Mouse (Mus musculus) left cerebral cortex, postnatal 10 days (tissue): ENCODE data around the gene Arih2. TPM values are rescaled to one million over a fixed set of nuclear protein-coding genes. Genes with fewer than 3 reads are reported as not detected.

Source experiments
- DNase-seq, 2 experiments: peaks; one replicate each; pipeline ENCODE4 v3.0.0; 2021 to 2022; ENCODE audit warnings: low spot score in 2 of 2, mixed read lengths in 1 of 2; ENCODE audit errors: extremely low spot score in 1 of 2
- intact Hi-C: fragments of 180-260 bp; cut with DNase I; formaldehyde crosslinking; loops from one replicate; pipeline ENCODE4 v1.15.1; 2025
- microRNA-seq: library from miRNA; unstranded; fragments of <30 nt; microRNA quantifications from one replicate; pipeline ENCODE4 v1.2.0, GENCODE M21; 2022
- total RNA-seq, 2 experiments: library from RNA; stranded (reverse); gene quantifications; 2 replicates each; pipeline ENCODE4 v1.2.3; 2021

Gene Arih2
- total RNA-seq, 2 experiments from 2014 or later: 46.7 to 48.8 TPM

DNA sequence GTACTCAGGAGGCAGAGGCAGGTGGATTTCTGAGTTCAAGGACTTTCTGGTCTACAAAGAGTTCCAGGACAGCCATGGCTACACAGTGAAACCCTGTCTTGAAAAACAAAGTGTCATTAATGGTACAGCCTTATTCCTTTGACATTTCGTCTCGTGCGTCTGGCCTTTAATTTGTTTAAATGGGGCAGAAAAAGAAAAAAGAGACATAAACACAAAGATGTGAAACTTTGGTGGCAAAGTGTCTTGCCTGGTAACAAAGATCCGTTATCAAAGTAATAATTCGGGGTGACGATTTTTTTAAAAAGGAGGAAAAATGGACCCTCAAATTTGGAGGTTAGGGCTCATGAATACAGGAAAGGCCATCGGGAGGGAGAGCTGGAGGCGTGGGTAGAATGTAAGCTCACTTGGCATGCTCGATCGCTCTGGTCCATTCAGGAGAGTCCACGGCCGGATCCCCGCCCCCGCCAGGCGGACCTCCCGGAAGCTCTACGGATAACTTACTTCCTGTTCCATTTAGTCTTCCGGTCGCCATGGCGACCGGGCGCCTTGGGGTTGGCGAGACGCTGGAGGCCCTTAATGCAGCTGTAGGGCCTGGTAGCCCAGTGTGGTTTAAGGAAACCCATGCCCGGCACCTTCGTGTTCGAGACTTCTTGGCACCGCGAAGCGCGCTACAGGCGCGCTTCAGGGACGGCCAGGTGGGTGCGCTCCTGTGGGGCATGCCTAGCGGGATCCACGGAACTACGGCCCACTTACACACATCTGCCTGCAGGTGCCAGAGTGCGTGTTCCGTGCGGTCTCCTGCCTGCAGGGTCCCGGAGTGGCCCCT is 79.6 kb downstream of the Arih2 start, which contains the start of gene Dalrd3:
Dalrd3 (plus strand) TSS at position 506 of the 826 bp plus-strand sequence.
- intact Hi-C loops: no loop called here
- peak; percentile 90 to 93 for DNase-seq

DNA sequence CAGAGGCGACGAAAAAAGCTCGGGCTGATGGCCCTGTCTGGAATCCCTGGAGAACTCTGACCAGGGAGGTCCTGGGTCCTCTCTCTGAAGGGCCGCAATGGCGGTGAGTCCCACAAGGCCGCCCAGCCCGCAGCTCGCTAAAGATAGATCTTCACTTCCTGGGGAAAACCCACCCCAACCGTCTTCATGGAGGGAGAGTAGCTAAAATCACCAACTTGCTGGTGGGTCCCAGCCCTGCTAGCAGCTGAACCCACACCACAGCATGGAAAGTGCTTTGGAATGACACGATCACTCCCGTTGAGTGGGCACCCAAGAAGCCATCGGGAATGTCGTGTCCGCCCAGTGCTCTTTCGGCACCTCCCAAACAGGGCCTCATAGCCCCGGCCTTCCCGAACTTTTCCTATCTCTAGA is 80.7 kb downstream of the Arih2 start:
- DNase-seq: no peak
- intact Hi-C loops: no loop called here

DNA sequence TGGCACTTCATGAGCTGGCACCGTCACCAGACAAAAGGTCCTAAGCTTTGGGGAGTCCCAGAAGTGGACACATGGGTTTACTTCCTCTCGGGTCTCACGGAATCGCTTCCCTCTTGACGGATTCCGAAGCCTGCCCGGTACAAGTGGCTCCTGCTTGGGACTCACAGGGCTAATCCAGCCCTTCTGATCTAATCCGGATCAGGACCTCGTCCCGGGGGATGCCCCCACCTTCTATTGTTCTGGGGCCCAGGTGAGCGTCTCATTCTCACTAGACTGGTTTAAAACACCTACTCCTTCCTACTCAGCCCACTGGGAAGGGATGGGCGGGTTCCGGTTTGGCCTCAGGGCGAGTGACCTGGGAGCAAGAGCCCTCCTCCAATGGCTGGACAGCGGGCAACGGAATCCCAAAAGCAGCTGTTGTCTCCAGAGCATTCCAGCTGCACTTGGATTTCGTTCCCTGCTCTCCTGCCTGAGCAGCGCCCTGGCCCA is 81.2 kb downstream of the Arih2 start:
- no peak for DNase-seq
- intact Hi-C loops: no loop called here

DNA sequence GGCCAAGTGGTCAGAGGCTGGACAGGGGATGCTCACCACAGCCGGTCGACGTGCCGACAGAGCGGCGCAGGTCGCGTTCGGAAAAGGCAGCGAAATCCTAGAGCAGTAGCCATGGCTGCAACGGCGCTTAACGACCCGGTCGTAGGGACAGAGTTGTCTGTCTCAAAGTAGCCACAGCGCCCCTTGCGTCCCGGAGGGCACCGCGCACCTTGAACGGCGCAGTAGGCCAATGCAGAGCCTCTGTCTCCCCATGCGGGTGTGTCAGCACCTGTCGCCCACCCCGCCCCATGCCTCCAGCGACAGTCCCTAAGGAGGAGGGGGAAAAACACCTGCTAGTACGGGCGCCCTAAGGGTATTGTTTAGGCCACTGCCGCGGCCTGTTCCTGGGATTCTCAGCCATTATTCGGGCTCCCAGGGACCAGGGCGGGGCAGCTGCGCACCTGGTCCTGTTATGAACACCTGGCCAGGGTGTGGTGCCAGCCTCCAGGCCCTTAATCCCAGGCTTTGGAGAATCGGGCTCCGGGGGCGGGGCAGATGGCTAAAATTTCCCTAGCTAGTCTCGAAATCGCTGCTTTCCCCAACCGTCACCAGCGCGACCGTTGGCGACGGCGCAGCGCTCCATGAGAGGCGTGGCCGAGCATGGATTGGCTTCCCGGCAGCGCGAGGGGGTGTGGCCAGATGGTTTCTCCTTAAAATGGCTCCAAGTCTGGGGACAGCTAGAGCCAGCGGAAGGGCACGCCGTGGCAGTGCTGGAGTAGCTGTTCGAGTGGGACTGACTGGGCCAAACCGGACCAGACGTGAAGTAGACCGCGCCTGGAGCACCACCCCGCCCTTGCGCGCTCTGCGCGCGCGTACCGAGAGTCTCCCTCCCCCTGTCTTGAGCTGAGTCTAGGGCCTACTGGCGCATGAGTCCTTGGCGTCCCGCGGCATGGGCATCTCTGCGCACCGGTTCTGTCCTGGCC is 82.1 kb downstream of the Arih2 start, which contains the start of gene Ndufaf3:
Ndufaf3 (minus strand) TSS at position 620 of the 962 bp plus-strand sequence.
- intact Hi-C loops: no loop called here
- DNase-seq: peak; percentile 94 to 98

DNA sequence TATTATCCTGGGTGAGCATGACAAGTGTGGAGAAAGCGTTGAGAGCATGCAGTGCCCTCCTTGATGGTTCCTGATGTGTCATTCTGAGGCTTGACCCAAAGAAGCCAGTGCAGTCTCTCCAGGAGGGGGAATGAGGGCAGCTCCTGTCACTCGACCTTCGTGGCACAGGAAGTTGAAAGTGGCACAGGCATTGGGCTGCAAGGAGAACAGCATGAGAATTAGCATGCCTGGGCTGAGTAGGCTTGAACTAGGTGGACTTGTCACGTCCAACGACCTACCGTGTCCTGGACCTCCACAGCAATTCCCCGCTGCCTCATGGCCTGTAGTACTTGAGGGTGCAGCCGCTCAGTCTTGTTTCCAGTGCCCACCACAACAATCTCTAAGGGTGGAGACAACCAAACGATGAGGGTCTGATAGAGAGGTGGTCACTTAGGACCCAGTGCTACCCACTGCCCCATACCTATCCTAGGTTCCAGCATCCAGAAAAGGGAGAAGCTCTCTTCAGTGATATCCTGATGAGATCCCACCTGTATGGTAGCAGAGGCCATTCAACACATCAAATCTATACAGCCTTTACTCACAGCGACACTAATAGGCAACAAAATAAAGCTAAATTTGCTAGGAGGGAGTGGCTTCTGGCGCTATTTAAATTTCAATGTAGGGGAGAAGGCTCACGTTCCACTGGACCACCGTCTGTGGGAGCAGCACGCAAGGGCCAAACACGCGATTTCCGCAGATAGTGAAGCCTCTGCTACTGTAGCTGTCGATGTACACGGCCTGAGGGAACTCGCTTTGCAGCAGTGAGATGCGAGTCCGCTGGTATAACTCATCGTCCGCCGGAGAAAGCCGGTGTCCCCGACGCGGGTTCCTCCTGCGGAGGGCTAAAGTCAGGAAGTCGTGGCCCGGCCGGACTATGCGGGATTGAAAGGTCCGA is 83.0 kb downstream of the Arih2 start:
- intact Hi-C loops: no loop called here
- no peak for DNase-seq

DNA sequence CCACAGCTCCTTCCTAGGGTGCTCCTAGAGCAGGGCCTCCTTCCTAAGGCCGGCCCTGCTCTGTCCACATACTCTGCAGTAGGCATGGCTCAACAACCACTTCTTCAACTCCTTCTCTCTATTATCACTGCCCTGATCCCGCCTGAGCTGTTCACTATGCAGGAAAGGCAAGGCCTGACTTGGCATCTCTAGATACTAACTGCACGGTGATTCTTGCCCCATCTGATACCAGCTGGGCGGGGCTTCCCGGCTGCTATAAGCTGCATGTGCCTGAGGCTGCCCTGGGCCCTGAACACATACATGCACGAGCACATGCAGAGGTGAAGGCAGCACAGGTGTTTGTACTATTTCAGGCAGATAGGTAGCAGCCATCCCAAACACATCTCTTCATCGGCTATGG is 85.1 kb downstream of the Arih2 start:
- DNase-seq: no peak
- intact Hi-C loops: no loop called here

DNA sequence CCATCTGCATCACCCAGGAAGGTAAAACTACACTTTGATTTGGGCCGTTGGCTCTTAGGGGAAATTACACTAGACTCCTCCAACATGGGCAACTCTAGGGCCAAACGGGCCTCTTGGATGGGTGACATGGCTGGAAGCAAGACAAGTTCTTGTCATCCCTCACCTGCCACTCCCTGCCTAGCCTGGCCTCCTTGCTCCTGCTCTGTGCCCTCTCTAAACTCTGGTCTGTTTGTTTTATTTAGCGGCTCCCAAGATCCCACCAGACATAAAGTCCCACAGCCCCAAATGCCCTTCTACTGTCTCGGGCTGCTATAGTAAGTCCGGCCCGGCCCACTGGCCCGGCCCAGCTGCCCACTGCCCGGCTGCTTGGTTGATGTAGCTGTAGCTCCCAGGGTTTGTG is 85.5 kb downstream of the Arih2 start:
- intact Hi-C loops: no loop called here
- no peak for DNase-seq

DNA sequence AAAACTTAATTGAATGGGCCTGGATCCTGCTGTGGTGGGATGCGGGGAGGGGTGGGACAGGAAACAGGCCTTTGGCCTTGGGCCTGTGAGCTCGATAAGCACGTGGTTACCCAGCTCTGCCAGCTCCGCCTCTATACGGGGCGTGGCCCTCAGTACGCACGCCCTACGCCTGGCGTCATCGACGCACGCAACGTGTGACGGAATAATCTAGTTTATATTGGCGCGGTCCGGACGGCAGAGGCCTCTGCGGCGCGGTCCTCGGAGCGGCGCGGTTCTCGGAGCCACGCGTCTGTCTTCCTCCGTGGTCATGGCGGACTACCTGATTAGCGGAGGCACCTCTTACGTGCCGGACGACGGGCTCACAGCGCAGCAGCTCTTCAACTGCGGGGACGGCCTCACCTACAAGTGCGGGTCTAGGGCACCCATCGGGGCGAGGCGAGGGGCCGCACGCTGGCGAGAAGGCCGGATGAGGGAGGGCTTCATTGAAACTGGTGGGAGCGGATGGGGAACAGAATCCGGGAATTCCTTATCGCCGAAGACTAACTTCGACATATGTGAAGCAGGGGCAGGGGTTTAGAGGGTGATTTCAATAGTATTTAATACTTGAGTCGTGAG is 88.9 kb downstream of the Arih2 start, which contains the start of gene Impdh2:
Impdh2 (plus strand) TSS at position 60 of the 615 bp plus-strand sequence.
- DNase-seq: peak; percentile 95 to 97
- intact Hi-C loops: no loop called here

DNA sequence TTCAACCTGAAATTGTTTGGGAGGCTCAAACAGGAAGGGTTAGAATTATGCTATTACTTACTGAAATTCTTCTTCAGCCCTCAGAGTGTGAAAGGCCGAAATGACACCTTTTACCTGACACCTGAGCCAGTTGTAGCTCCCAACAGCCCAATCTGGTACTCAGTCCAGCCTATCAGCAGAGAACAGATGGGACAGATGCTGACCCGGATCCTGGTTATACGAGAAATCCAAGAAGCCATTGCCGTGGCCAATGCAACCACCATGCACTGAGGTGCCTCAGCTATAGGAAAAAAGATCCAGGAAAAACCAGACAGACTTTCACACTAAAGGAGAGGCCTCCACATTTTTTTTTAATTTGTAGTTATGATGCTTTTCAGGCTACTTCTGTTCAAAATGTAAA is 90.0 kb downstream of the Arih2 start:
- DNase-seq: no peak
- intact Hi-C loops: loop anchor here (1.0 to 5.0 kb wide), 2 partner anchors 24 to 42 kb away; partner anchors contain the start of gene Qrich1

Small RNAs within 50 kb of the gene (microRNA-seq; reads per million reads assigned to microRNA genes)
- not detected for gene Gm24083
- gene Gm26298: not detected
- not detected for gene Mir191
- 761 reads per million, percentile 75 among the genes with 10 or more reads in this experiment for gene Mir425

Other genes with a start within 250 kb of the Arih2 start
- gene Ccdc36, start 220.9 kb downstream of the Arih2 start, total RNA-seq: under 1 TPM; 0.19 to 0.26 TPM
- not detected for gene BC048562, start 212.9 kb downstream of the Arih2 start, total RNA-seq
- 10 to 100 TPM; 38.7 to 39.6 TPM for gene Ccdc71, start 188.9 kb downstream of the Arih2 start, total RNA-seq
- 10 to 100 TPM; 32.5 to 35.9 TPM for gene Klhdc8b, start 187.8 kb downstream of the Arih2 start, total RNA-seq
- gene Lamb2, start 169.7 kb downstream of the Arih2 start, total RNA-seq: 10 to 100 TPM; 29.6 to 34.2 TPM
- gene Usp19, start 158.8 kb downstream of the Arih2 start, total RNA-seq: 100 to 1,000 TPM; 104 to 114 TPM
- 10 to 100 TPM; 82.9 to 91.8 TPM for gene Qars, start 141.7 kb downstream of the Arih2 start, total RNA-seq
- 100 to 1,000 TPM; 125 to 131 TPM for gene Qrich1, start 132.6 kb downstream of the Arih2 start, total RNA-seq
- gene Impdh2, start 89.1 kb downstream of the Arih2 start, total RNA-seq: 10 to 100 TPM; 64.3 to 68.3 TPM
- 10 to 100 TPM; 53.3 to 57.0 TPM for gene Ndufaf3, start 82.0 kb downstream of the Arih2 start, total RNA-seq
- 10 to 100 TPM; 70.9 to 76.1 TPM for gene Dalrd3, start 79.5 kb downstream of the Arih2 start, total RNA-seq
- gene Wdr6, start 70.6 kb downstream of the Arih2 start, total RNA-seq: 100 to 1,000 TPM; 282 TPM
- 10 to 100 TPM; 47.8 to 52.2 TPM for gene P4htm, start 51.7 kb downstream of the Arih2 start, total RNA-seq
- gene Slc25a20, start 12.7 kb upstream of the Arih2 start, total RNA-seq: 10 to 100 TPM; 15.7 to 16.5 TPM
- 10 to 100 TPM; 54.3 to 58.7 TPM for gene Prkar2a, start 39.9 kb upstream of the Arih2 start, total RNA-seq
- gene Ip6k2, start 134.4 kb upstream of the Arih2 start, total RNA-seq: 100 to 1,000 TPM; 165 to 170 TPM
- 10 to 100 TPM; 27.7 to 31.7 TPM for gene Nckipsd, start 159.0 kb upstream of the Arih2 start, total RNA-seq
- 10 to 100 TPM; 57.2 to 62.0 TPM for gene Celsr3, start 176.9 kb upstream of the Arih2 start, total RNA-seq
- gene Slc26a6, start 203.9 kb upstream of the Arih2 start, total RNA-seq: 10 to 100 TPM; 35.3 to 41.3 TPM